Mouse (Mus musculus) midbrain, embryonic 12.5 days (tissue): ENCODE measurements around the gene Srsf3. TPM values are rescaled to one million over a fixed set of nuclear protein-coding genes. Genes with fewer than 3 reads are reported as not detected.
"Not testable (repeated sequence)": the region's sequence is repeated elsewhere in the genome, so short reads cannot be mapped to it uniquely, and the experiment has no call there.

ENCODE experiments used
- ATAC-seq: fragments of 200-750 bp; cut with Nextera tagmentation; 2 replicates; pipeline ENCODE4 v1.8.0; 2017; ENCODE audit warnings: low read depth, moderate TSS enrichment, moderate library complexity; ENCODE audit not compliant: low FRiP score
- H3K27ac ChIP-seq: fragments of 300-500 bp; sonication (generic); replicated peaks from 2 replicates; pipeline ENCODE4 v1.5.1; 2016; ENCODE audit warnings: mild to moderate bottlenecking
- H3K27me3 ChIP-seq: fragments of 300-500 bp; sonication (generic); 2 replicates; pipeline ENCODE4 v1.6.1; 2016; ENCODE audit warnings: mild to moderate bottlenecking
- H3K36me3 ChIP-seq: fragments of 300-500 bp; sonication (generic); 2 replicates; pipeline ENCODE4 v1.6.1; 2016
- H3K4me1 ChIP-seq: fragments of 300-500 bp; sonication (generic); 2 replicates; pipeline ENCODE4 v1.6.1; 2016
- H3K4me2 ChIP-seq: fragments of 300-500 bp; sonication (generic); replicated peaks from 2 replicates; pipeline ENCODE4 v1.6.1; 2016; ENCODE audit warnings: mild to moderate bottlenecking, moderate library complexity
- H3K4me3 ChIP-seq: fragments of 300-500 bp; sonication (generic); 2 replicates; pipeline ENCODE4 v1.5.1; 2016; ENCODE audit warnings: mild to moderate bottlenecking
- H3K9ac ChIP-seq: fragments of 300-500 bp; sonication (generic); replicated peaks from 2 replicates; pipeline ENCODE4 v1.6.1; 2016; ENCODE audit warnings: mild to moderate bottlenecking, moderate library complexity
- H3K9me3 ChIP-seq: fragments of 300-500 bp; sonication (generic); 2 replicates; pipeline ENCODE4 v1.6.1; 2016; ENCODE audit warnings: mild to moderate bottlenecking
- WGBS: fragments of 180-500 bp; shearing (Covaris S2); methylation state at CpG from one replicate; pipeline ENCODE4 v1.1.7; 2016; 5-methylcytosine and 5-hydroxymethylcytosine counted together
- polyA plus RNA-seq: library from polyadenylated mRNA; unstranded; fragments of >200 nt; fragmentation: Nextera tagmentation; extraction: Ambion mirVana; gene quantifications from 2 replicates; pipeline ENCODE4 v1.2.1, GENCODE M21; 2016

Srsf3 gene
- polyA plus RNA-seq, 1 experiment from 2014 or later = 734 TPM

GRCm38 (mm10) chr17:29034264-29034663 is 1.8 kb downstream of the Srsf3 start:
- H3K4me1 ChIP-seq = peaks cover 31% of the 10 kb centered on the region
- peak overlapping the region; percentile 77 for H3K4me3 ChIP-seq
- no peak for ATAC-seq
- H3K36me3 ChIP-seq = peaks cover 30% of the 10 kb centered on the region
- no peaks in the 10 kb centered on the region for H3K27me3 ChIP-seq
- H3K9me3 ChIP-seq = no peaks in the 10 kb centered on the region
- H3K4me2 ChIP-seq = peak overlapping the region; percentile 94
- peak overlapping the region; percentile 92 for H3K9ac ChIP-seq
- no peak overlapping the region for H3K27ac ChIP-seq

GRCm38 (mm10) chr17:29035506-29035905 is 3.1 kb downstream of the Srsf3 start:
- no peaks in the 10 kb centered on the region for H3K27me3 ChIP-seq
- peaks cover 43% of the 10 kb centered on the region for H3K36me3 ChIP-seq
- no peak for ATAC-seq
- no peaks in the 10 kb centered on the region for H3K9me3 ChIP-seq
- H3K9ac ChIP-seq = peak overlapping the region; percentile 92; the same call in 1 of the 2 replicates
- no peak overlapping the region for H3K27ac ChIP-seq
- H3K4me3 ChIP-seq = peak overlapping the region; percentile 77
- peak overlapping the region; percentile 94 for H3K4me2 ChIP-seq
- peaks cover 36% of the 10 kb centered on the region for H3K4me1 ChIP-seq

GRCm38 (mm10) chr17:29039351-29039750 is 6.9 kb downstream of the Srsf3 start:
- Histone ChIP-seq H3K27me3 (no peaks in the 10 kb centered on the region), H3K27ac (no peak overlapping the region), H3K9me3 (no peaks in the 10 kb centered on the region), H3K9ac (no peak overlapping the region), H3K4me2 (no peak overlapping the region), H3K4me3 (no peak overlapping the region), H3K36me3 (peaks cover 75% of the 10 kb centered on the region), H3K4me1 (peaks cover 28% of the 10 kb centered on the region)
- ATAC-seq = no peak
- WGBS = 76% methylated on average over 11 of the region's 11 CpGs

GRCm38 (mm10) chr17:29041632-29042031 is 9.2 kb downstream of the Srsf3 start:
- not testable (repeated sequence) for H3K4me2 ChIP-seq, ATAC-seq, H3K27ac ChIP-seq, H3K27me3 ChIP-seq, H3K9me3 ChIP-seq, H3K9ac ChIP-seq, H3K4me3 ChIP-seq
- 90% methylated on average over 3 of the region's 3 CpGs for WGBS
- H3K4me1 ChIP-seq = peaks cover 11% of the 10 kb centered on the region
- peaks cover 91% of the 10 kb centered on the region for H3K36me3 ChIP-seq

GRCm38 (mm10) chr17:29042569-29042968 is 10.1 kb downstream of the Srsf3 start:
- Histone ChIP-seq H3K9me3 (no peaks in the 10 kb centered on the region), H3K27me3 (no peaks in the 10 kb centered on the region), H3K36me3 (peaks cover 90% of the 10 kb centered on the region), H3K27ac (no peak overlapping the region), H3K9ac (no peak overlapping the region), H3K4me1 (peaks cover 8% of the 10 kb centered on the region), H3K4me2 (no peak overlapping the region), H3K4me3 (no peak overlapping the region)
- ATAC-seq = no peak

- H3K9me3 ChIP-seq = no peaks in the 10 kb centered on the region
- 0 out of 2 replicates have a peak, but pooled peaks cover 5% of the 10 kb centered on the region for H3K4me1 ChIP-seq
- ATAC-seq = no peak
- H3K27me3 ChIP-seq = no peaks in the 10 kb centered on the region
- WGBS = 89% methylated on average over 3 of the region's 3 CpGs
- no peak overlapping the region for H3K9ac ChIP-seq
- no peak overlapping the region for H3K4me2 ChIP-seq
- H3K36me3 ChIP-seq = peaks cover 87% of the 10 kb centered on the region
- no peak overlapping the region for H3K4me3 ChIP-seq
- H3K27ac ChIP-seq = no peak overlapping the region
Observed at GRCm38 (mm10) chr17:29043583-29043982, 11.2 kb downstream of the Srsf3 start.

GRCm38 (mm10) chr17:29044146-29044924 is 11.9 kb downstream of the Srsf3 start:
- ATAC-seq = no peak
- H3K4me3 ChIP-seq = no peak overlapping the region
- no peak overlapping the region for H3K4me2 ChIP-seq
- no peak overlapping the region for H3K9ac ChIP-seq
- H3K27me3 ChIP-seq = no peaks in the 10 kb centered on the region
- no peaks in the 10 kb centered on the region for H3K9me3 ChIP-seq
- WGBS = 85% methylated on average over 6 of the region's 6 CpGs
- 0 out of 2 replicates have a peak, but pooled peaks cover 7% of the 10 kb centered on the region for H3K4me1 ChIP-seq
- H3K36me3 ChIP-seq = peaks cover 80% of the 10 kb centered on the region
- no peak overlapping the region for H3K27ac ChIP-seq

GRCm38 (mm10) chr17:29044925-29045319 is 12.5 kb downstream of the Srsf3 start:
- no peak for ATAC-seq
- WGBS = 70% methylated on average over 1 of the region's 1 CpGs
- H3K4me1 ChIP-seq = 0 out of 2 replicates have a peak, but pooled peaks cover 3% of the 10 kb centered on the region
- no peak overlapping the region for H3K27ac ChIP-seq
- no peak overlapping the region for H3K4me2 ChIP-seq
- no peak overlapping the region for H3K9ac ChIP-seq
- peaks cover 74% of the 10 kb centered on the region for H3K36me3 ChIP-seq
- H3K27me3 ChIP-seq = no peaks in the 10 kb centered on the region
- no peaks in the 10 kb centered on the region for H3K9me3 ChIP-seq
- H3K4me3 ChIP-seq = no peak overlapping the region

GRCm38 (mm10) chr17:29045741-29046530 is 13.5 kb downstream of the Srsf3 start:
- H3K27ac ChIP-seq = no peak overlapping the region
- H3K27me3 ChIP-seq = no peaks in the 10 kb centered on the region
- 81% methylated on average over 12 of the region's 12 CpGs for WGBS
- no peaks in the 10 kb centered on the region for H3K9me3 ChIP-seq
- peaks cover 64% of the 10 kb centered on the region for H3K36me3 ChIP-seq
- 0 out of 2 replicates have a peak, but pooled peaks cover 3% of the 10 kb centered on the region for H3K4me1 ChIP-seq
- no peak overlapping the region for H3K4me2 ChIP-seq
- no peak overlapping the region for H3K4me3 ChIP-seq
- ATAC-seq = no peak
- H3K9ac ChIP-seq = no peak overlapping the region

GRCm38 (mm10) chr17:29046863-29047262 is 14.4 kb downstream of the Srsf3 start:
- 88% methylated on average over 3 of the region's 3 CpGs for WGBS
- peaks cover 59% of the 10 kb centered on the region for H3K36me3 ChIP-seq
- H3K27ac ChIP-seq = no peak overlapping the region
- H3K4me1 ChIP-seq = 0 out of 2 replicates have a peak, but pooled peaks cover 3% of the 10 kb centered on the region
- ATAC-seq = no peak
- no peak overlapping the region for H3K4me3 ChIP-seq
- no peak overlapping the region for H3K9ac ChIP-seq
- H3K27me3 ChIP-seq = no peaks in the 10 kb centered on the region
- no peaks in the 10 kb centered on the region for H3K9me3 ChIP-seq
- no peak overlapping the region for H3K4me2 ChIP-seq

- Histone ChIP-seq H3K27me3 (no peaks in the 10 kb centered on the region), H3K27ac (no peak overlapping the region; the same call in 1 of the 2 replicates), H3K36me3 (peaks cover 49% of the 10 kb centered on the region), H3K4me2 (no peak overlapping the region), H3K9me3 (no peaks in the 10 kb centered on the region), H3K9ac (no peak overlapping the region), H3K4me3 (no peak overlapping the region), H3K4me1 (0 out of 2 replicates have a peak, but pooled peaks cover 3% of the 10 kb centered on the region)
- ATAC-seq = no peak
- 75% methylated on average over 3 of the region's 3 CpGs for WGBS
Observed at GRCm38 (mm10) chr17:29047697-29048514, 15.5 kb downstream of the Srsf3 start.
